Mouse (Mus musculus) liver, embryonic 14.5 days (tissue): Measurements from ENCODE around the gene Stk24. TPM values are rescaled to one million over a fixed set of nuclear protein-coding genes. Genes with fewer than 3 reads are reported as not detected.
A peak's percentile ranks its signal among the peaks of the same experiment; 100 is the strongest.

Experiments
- ATAC-seq: fragments of 200-750 bp; cut with Nextera tagmentation; 2 replicates; pipeline ENCODE4 v1.8.0; 2017; ENCODE audit warnings: moderate number of reproducible peaks, mild to moderate bottlenecking, moderate library complexity; ENCODE audit not compliant: insufficient read depth
- DNase-seq, 3 experiments: peaks; one replicate each; pipeline ENCODE4 v3.0.0-alpha.2; 2012 to 2013; ENCODE audit warnings: low read depth in 3 of 3, low spot score in 3 of 3
- H3K27ac ChIP-seq: fragments of 300-500 bp; sonication (generic); 2 replicates; pipeline ENCODE4 v1.5.1; 2014; ENCODE audit warnings: moderate library complexity, mild to moderate bottlenecking, control low read depth, inconsistent platforms
- H3K27me3 ChIP-seq: fragments of 300-500 bp; sonication (generic); 2 replicates; pipeline ENCODE4 v1.6.1; 2014; ENCODE audit warnings: mild to moderate bottlenecking, low read length, moderate library complexity; ENCODE audit not compliant: control insufficient read depth, insufficient read depth
- H3K36me3 ChIP-seq: fragments of 300-500 bp; sonication (generic); replicated peaks from 2 replicates; pipeline ENCODE4 v1.6.1; 2014; ENCODE audit warnings: low read depth; ENCODE audit not compliant: control insufficient read depth, insufficient read depth
- H3K4me1 ChIP-seq, 2 experiments: fragments of 200-500 bp in 1 of 2; fragments of 300-500 bp in 1 of 2; sonication (generic) in 1 of 2; replicated peaks; 2 replicates each; pipeline ENCODE4 v1.6.1; 2012 to 2014; ENCODE audit warnings: antibody characterized with exemption in 1 of 2, inconsistent platforms in 1 of 2, low read length in 1 of 2; ENCODE audit not compliant: control insufficient read depth in 2 of 2, insufficient read depth in 2 of 2
- H3K4me2 ChIP-seq: fragments of 300-500 bp; sonication (generic); 2 replicates; pipeline ENCODE4 v1.6.1; 2014; ENCODE audit warnings: low read depth, mild to moderate bottlenecking, control low read depth, moderate library complexity
- H3K4me3 ChIP-seq, 2 experiments: fragments of 200-500 bp in 1 of 2; fragments of 300-500 bp in 1 of 2; sonication (generic) in 1 of 2; 2 replicates each; pipeline ENCODE4 v1.5.1; 2012 to 2014; ENCODE audit warnings: low read depth in 2 of 2, low read length in 2 of 2, mild to moderate bottlenecking in 2 of 2, control low read depth in 1 of 2, inconsistent platforms in 1 of 2, moderate library complexity in 1 of 2; ENCODE audit not compliant: insufficient read depth in 1 of 2
- H3K9ac ChIP-seq: fragments of 300-500 bp; sonication (generic); replicated peaks from 2 replicates; pipeline ENCODE4 v1.6.1; 2014; ENCODE audit warnings: mild to moderate bottlenecking, control low read depth, moderate library complexity
- H3K9me3 ChIP-seq: fragments of 300-500 bp; sonication (generic); 2 replicates; pipeline ENCODE4 v1.6.1; 2016; ENCODE audit warnings: low read length, mixed read lengths; ENCODE audit not compliant: control insufficient read depth
- CTCF ChIP-seq: IDR thresholded peaks from 2 replicates; pipeline ENCODE4 v1.5.1; 2016; ENCODE audit warnings: antibody characterized with exemption, low read depth, control low read depth
- EP300 ChIP-seq: IDR thresholded peaks from 2 replicates; pipeline ENCODE4 v1.6.1; 2016; ENCODE audit warnings: antibody characterized with exemption, low read depth
- WGBS: fragments of 180-500 bp; shearing (Covaris S2); extraction: QIAGEN DNeasy Blood & Tissue Kit; methylation state at CpG from one replicate; pipeline ENCODE4 v1.1.7; 2014; ENCODE audit not compliant: insufficient replicate concordance; 5-methylcytosine and 5-hydroxymethylcytosine counted together
- polyA plus RNA-seq, 2 experiments: library from polyadenylated mRNA; depleted of rRNA in 1 of 2; stranded (reverse) in 1 of 2; unstranded in 1 of 2; fragments of >200 nt; fragmentation: Nextera tagmentation in 1 of 2; extraction: Ambion mirVana in 1 of 2; gene quantifications; 2 replicates each; pipeline versions ENCODE4 v1.2.1 to v1.2.3; 2012 to 2014

Stk24 gene
- polyA plus RNA-seq, 2 experiments = 22.5 to 31.0 TPM

GRCm38 (mm10) chr14:121313283-121313682, 66.5 kb downstream of the Stk24 start:
- no peak overlapping the region for H3K4me2 ChIP-seq
- H3K9me3 ChIP-seq = no peaks in the 10 kb centered on the region
- H3K4me3 ChIP-seq = no peak overlapping the region
- TF ChIP-seq EP300 = no peak
- no peak for TF ChIP-seq CTCF
- no peak for DNase-seq
- peaks cover 0 to 19% of the 10 kb centered on the region in 2 experiments; a peak in 2 of 4 replicates for H3K4me1 ChIP-seq
- no peaks in the 10 kb centered on the region for H3K27me3 ChIP-seq
- no peak for ATAC-seq
- no peak overlapping the region for H3K27ac ChIP-seq
- 88% methylated on average over 10 of the region's 10 CpGs for WGBS
- no peaks in the 10 kb centered on the region for H3K36me3 ChIP-seq
- H3K9ac ChIP-seq = no peak overlapping the region

DNA sequence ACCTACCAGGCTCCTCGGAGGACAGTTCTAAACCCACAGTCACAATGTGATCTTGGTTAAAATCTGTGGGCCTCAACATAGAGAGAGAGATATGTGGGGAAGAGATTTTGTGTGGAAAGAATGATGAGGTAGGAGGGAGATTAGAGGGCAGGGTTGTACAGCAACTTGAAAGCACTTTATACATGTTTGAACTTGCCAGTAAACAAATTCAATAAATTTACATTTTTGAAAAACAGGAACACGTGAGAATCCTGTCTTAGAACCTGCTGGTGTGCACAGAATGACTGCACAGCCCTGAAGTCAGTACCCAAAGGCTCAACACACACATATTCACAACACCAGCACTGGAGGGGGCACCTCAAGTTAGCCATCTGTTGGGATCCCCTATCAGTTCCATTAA, 68.7 kb downstream of the Stk24 start:
- Histone ChIP-seq H3K27ac (no peak overlapping the region), H3K9me3 (no peaks in the 10 kb centered on the region), H3K4me3 (no peak overlapping the region), H3K4me1 (peaks cover 0 to 19% of the 10 kb centered on the region in 2 experiments; a peak in 2 of 4 replicates), H3K27me3 (no peaks in the 10 kb centered on the region), H3K4me2 (no peak overlapping the region), H3K36me3 (peaks cover 3% of the 10 kb centered on the region), H3K9ac (no peak overlapping the region)
- 52% methylated on average over 2 of the region's 2 CpGs for WGBS
- ATAC-seq (no peak), DNase-seq (no peak)
- no peak for TF ChIP-seq CTCF
- no peak for TF ChIP-seq EP300

GRCm38 (mm10) chr14:121310325-121311080, 69.3 kb downstream of the Stk24 start:
- no peak overlapping the region for H3K4me2 ChIP-seq
- H3K9ac ChIP-seq = no peak overlapping the region
- H3K36me3 ChIP-seq = peaks cover 3% of the 10 kb centered on the region
- no peaks in the 10 kb centered on the region for H3K27me3 ChIP-seq
- ATAC-seq (0 out of 2 replicates have a peak, but pooled peaks have one; percentile 7), DNase-seq (no peak)
- peaks cover 0 to 19% of the 10 kb centered on the region in 2 experiments; a peak in 2 of 4 replicates for H3K4me1 ChIP-seq
- TF ChIP-seq EP300 (no peak), CTCF (no peak)
- WGBS = 47% methylated on average over 6 of the region's 6 CpGs
- no peaks in the 10 kb centered on the region for H3K9me3 ChIP-seq
- H3K4me3 ChIP-seq = no peak overlapping the region
- no peak overlapping the region for H3K27ac ChIP-seq

DNA sequence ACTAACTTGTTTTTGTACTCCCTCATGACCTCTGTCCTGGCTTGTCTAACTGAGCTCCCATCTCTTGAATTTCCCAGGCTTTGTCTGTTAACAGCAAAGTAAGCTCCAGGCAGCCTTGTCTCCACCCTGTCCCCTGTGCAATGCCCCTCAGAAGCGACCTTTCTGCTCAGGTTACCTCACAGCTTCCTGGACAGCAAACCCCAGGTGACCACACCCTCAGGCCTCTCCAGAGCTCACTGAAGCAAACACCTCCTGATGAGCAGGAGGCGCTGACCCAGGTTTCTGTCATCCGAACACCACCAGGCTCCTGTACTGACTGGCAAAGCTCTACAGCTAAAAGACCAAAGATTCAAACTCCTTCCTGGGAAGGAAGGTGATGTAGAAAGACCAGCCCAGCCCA, 69.9 kb downstream of the Stk24 start:
- Histone ChIP-seq H3K9ac (no peak overlapping the region), H3K4me1 (peaks cover 0 to 19% of the 10 kb centered on the region in 2 experiments; a peak in 2 of 4 replicates), H3K27me3 (no peaks in the 10 kb centered on the region), H3K9me3 (no peaks in the 10 kb centered on the region), H3K36me3 (peaks cover 3% of the 10 kb centered on the region), H3K27ac (no peak overlapping the region), H3K4me3 (no peak overlapping the region), H3K4me2 (no peak overlapping the region)
- no peak for TF ChIP-seq CTCF
- no peak for DNase-seq
- 63% methylated on average over 3 of the region's 3 CpGs for WGBS
- no peak for ATAC-seq

- no peak for ATAC-seq
- TF ChIP-seq CTCF (no peak), EP300 (no peak)
- DNase-seq = no peak
- Histone ChIP-seq H3K4me1 (peaks cover 0 to 10% of the 10 kb centered on the region in 2 experiments; a peak in 2 of 4 replicates), H3K9ac (no peak overlapping the region), H3K4me2 (no peak overlapping the region), H3K9me3 (no peaks in the 10 kb centered on the region), H3K36me3 (peaks cover 21% of the 10 kb centered on the region), H3K27ac (no peak overlapping the region), H3K4me3 (no peak overlapping the region), H3K27me3 (no peaks in the 10 kb centered on the region)
- 68% methylated on average over 8 of the region's 8 CpGs for WGBS
Observed at GRCm38 (mm10) chr14:121305316-121306064, 74.3 kb downstream of the Stk24 start.
